Mouse (Mus musculus) megakaryocyte-erythroid progenitor cell, adult 5-6 weeks (primary cell): Measurements from ENCODE around the gene Timm8b. TPM values are rescaled to one million over a fixed set of nuclear protein-coding genes. Genes with fewer than 3 reads are reported as not detected.

Experiments
- total RNA-seq, 2 experiments: library from RNA; stranded (forward) in 1 of 2; stranded (reverse) in 1 of 2; fragments of 200-1000, 215-1000 nt in 1 of 2; fragments of >200 nt in 1 of 2; fragmentation: Nextera tagmentation in 1 of 2; gene quantifications; 2 replicates each; pipeline ENCODE4 v1.2.3; 2014 to 2017

Gene Timm8b
- total RNA-seq, 2 experiments from 2014 or later, result 190 to 253 TPM

Other genes starting within 250 kb of the Timm8b start
- not detected in 2 replicates for gene Plet1, start 109.4 kb upstream of the Timm8b start, total RNA-seq (2014; fragmentation: Nextera tagmentation)
- gene Plet1, start 109.4 kb upstream of the Timm8b start, total RNA-seq (2017), result not detected in 2 replicates
- gene Pts, start 75.2 kb upstream of the Timm8b start, total RNA-seq (2014; fragmentation: Nextera tagmentation), result 76.0 and 81.6 TPM in 2 replicates
- gene Pts, start 75.2 kb upstream of the Timm8b start, total RNA-seq (2017), result 45.2 and 74.2 TPM in 2 replicates
- gene Il18, start 49.1 kb upstream of the Timm8b start, total RNA-seq (2014; fragmentation: Nextera tagmentation), result 1.8 TPM in 1 of 2 replicates, not detected in the other
- 1.5 TPM in 1 of 2 replicates, not detected in the other for gene Il18, start 49.1 kb upstream of the Timm8b start, total RNA-seq (2017)
- gene Bco2, start 48.7 kb upstream of the Timm8b start, total RNA-seq (2014; fragmentation: Nextera tagmentation), result 0.20 TPM in 1 of 2 replicates, not detected in the other
- gene Bco2, start 48.7 kb upstream of the Timm8b start, total RNA-seq (2017), result 0.50 and 0.89 TPM in 2 replicates
- not detected in 2 replicates for gene Tex12, start 42.6 kb upstream of the Timm8b start, total RNA-seq (2014; fragmentation: Nextera tagmentation)
- not detected in 2 replicates for gene Tex12, start 42.6 kb upstream of the Timm8b start, total RNA-seq (2017)
- gene Sdhd, start 98 bp upstream of the Timm8b start, total RNA-seq (2014; fragmentation: Nextera tagmentation), result 254 and 275 TPM in 2 replicates
- gene Sdhd, start 98 bp upstream of the Timm8b start, total RNA-seq (2017), result 241 and 307 TPM in 2 replicates
- gene Pih1d2, start 13.4 kb downstream of the Timm8b start, total RNA-seq (2014; fragmentation: Nextera tagmentation), result 3.5 and 3.8 TPM in 2 replicates
- gene Pih1d2, start 13.4 kb downstream of the Timm8b start, total RNA-seq (2017), result 10.4 TPM in 1 of 2 replicates, not detected in the other
- 21.6 and 27.6 TPM in 2 replicates for gene Nkapd1, start 13.6 kb downstream of the Timm8b start, total RNA-seq (2014; fragmentation: Nextera tagmentation)
- gene Nkapd1, start 13.6 kb downstream of the Timm8b start, total RNA-seq (2017), result 46.2 and 51.8 TPM in 2 replicates
- 41.0 and 51.5 TPM in 2 replicates for gene Dlat, start 55.9 kb downstream of the Timm8b start, total RNA-seq (2014; fragmentation: Nextera tagmentation)
- gene Dlat, start 55.9 kb downstream of the Timm8b start, total RNA-seq (2017), result 52.4 and 68.9 TPM in 2 replicates
- not detected in 2 replicates for gene Dixdc1, start 135.6 kb downstream of the Timm8b start, total RNA-seq (2014; fragmentation: Nextera tagmentation)
- not detected in 2 replicates for gene Dixdc1, start 135.6 kb downstream of the Timm8b start, total RNA-seq (2017)
- gene 2310030G06Rik, start 142.6 kb downstream of the Timm8b start, total RNA-seq (2014; fragmentation: Nextera tagmentation), result not detected in 2 replicates
- not detected in 2 replicates for gene 2310030G06Rik, start 142.6 kb downstream of the Timm8b start, total RNA-seq (2017)
- gene Cryab, start 147.4 kb downstream of the Timm8b start, total RNA-seq (2014; fragmentation: Nextera tagmentation), result not detected in 2 replicates
- not detected in 2 replicates for gene Cryab, start 147.4 kb downstream of the Timm8b start, total RNA-seq (2017)
- gene Hspb2, start 148.4 kb downstream of the Timm8b start, total RNA-seq (2014; fragmentation: Nextera tagmentation), result not detected in 2 replicates
- gene Hspb2, start 148.4 kb downstream of the Timm8b start, total RNA-seq (2017), result not detected in 2 replicates
- 12.7 and 21.0 TPM in 2 replicates for gene Fdxacb1, start 164.3 kb downstream of the Timm8b start, total RNA-seq (2014; fragmentation: Nextera tagmentation)
- 10.5 and 10.8 TPM in 2 replicates for gene Fdxacb1, start 164.3 kb downstream of the Timm8b start, total RNA-seq (2017)
- 25.0 and 36.0 TPM in 2 replicates for gene Alg9, start 171.1 kb downstream of the Timm8b start, total RNA-seq (2014; fragmentation: Nextera tagmentation)
- gene Alg9, start 171.1 kb downstream of the Timm8b start, total RNA-seq (2017), result 19.5 and 24.5 TPM in 2 replicates
- gene 1110032A03Rik, start 171.6 kb downstream of the Timm8b start, total RNA-seq (2014; fragmentation: Nextera tagmentation), result 11.8 and 30.5 TPM in 2 replicates
- 19.4 and 26.2 TPM in 2 replicates for gene 1110032A03Rik, start 171.6 kb downstream of the Timm8b start, total RNA-seq (2017)
- 89.1 and 93.7 TPM in 2 replicates for gene Ppp2r1b, start 241.4 kb downstream of the Timm8b start, total RNA-seq (2014; fragmentation: Nextera tagmentation)
- gene Ppp2r1b, start 241.4 kb downstream of the Timm8b start, total RNA-seq (2017), result 88.2 and 109 TPM in 2 replicates